Mouse (Mus musculus) erythroblast, adult 5-6 weeks (primary cell): ENCODE measurements around the gene Ttc32. TPM values are rescaled to one million over a fixed set of nuclear protein-coding genes. Genes with fewer than 3 reads are reported as not detected.

Experiments used
- ATAC-seq: replicated peaks from 2 replicates; pipeline ENCODE4 v1.8.0; 2016; ENCODE audit warnings: moderate number of reproducible peaks, mild to moderate bottlenecking, moderate TSS enrichment, inconsistent platforms; ENCODE audit not compliant: poor library complexity, low FRiP score, severe bottlenecking
- total RNA-seq, 2 experiments: library from RNA; stranded (forward) in 1 of 2; stranded (reverse) in 1 of 2; fragments of 150-400 nt in 1 of 2; fragments of 200-764, 138-1000 nt in 1 of 2; gene quantifications; 2 replicates each; pipeline versions ENCODE4 v1.2.3 to v1.2.4; 2015 to 2017; ENCODE audit warnings: low replicate concordance in 2 of 2

The Ttc32 gene
- total RNA-seq, 2 experiments from 2014 or later = 6.6 to 6.9 TPM

DNA sequence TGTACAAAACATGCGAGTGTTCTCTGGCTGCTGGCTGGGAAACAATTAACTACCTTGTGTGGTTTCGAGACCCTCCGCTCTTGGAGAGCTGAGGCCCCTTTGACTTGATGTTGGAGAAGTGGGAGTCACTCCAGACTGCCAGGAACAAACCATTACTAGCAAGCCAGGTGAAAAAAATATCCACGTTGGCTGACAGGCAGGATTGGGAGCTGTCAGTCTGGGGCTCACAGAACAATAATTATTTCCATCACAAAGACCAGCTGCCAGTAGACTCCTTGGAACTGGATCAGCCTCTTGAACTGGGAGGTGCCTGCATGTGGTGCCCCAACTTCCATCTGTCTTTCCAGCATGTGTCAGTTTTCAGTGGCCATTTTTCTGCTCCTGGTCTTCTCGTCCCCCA lies 12.5 kb downstream of the Ttc32 start:
- no peak for ATAC-seq

DNA sequence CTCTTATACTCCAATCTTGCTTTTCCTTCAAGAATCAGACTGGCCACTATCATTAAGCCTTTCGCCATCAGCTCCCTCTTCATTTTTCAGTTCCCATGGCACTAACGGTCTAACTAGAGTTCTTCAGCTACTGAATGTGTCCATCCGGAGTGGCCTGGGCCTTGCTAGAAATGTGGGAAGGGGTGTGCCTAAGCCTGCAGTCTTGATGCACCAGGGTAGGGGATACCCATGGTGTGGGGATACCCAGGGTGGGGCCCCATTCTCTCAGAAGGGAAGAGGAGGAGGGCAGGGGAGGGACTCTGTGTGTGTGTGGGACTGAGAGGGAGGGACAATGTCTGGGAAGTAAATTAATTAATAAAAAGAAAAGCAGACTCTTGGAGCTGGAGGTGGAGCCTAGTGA lies 13.0 kb downstream of the Ttc32 start:
- no peak for ATAC-seq

DNA sequence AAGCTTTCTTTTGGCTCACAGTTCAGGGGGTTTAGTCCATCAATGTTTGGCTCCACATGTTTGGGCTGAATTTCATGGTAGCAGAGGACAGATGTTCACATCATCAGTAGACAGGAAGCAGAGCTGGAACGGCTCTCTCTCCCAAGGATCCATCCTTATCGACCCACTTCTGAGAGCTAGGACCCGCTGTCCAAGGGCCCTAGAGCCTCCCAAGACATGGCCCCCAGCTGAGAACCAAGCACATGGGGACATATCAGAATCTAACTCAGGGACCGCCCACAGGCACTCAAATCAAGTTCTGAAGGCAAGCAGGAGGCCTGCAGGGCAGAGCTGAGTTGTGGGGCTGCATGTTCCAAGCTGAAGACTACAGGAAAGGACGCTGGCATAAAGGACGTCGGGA lies 14.9 kb downstream of the Ttc32 start:
- no peak for ATAC-seq

DNA sequence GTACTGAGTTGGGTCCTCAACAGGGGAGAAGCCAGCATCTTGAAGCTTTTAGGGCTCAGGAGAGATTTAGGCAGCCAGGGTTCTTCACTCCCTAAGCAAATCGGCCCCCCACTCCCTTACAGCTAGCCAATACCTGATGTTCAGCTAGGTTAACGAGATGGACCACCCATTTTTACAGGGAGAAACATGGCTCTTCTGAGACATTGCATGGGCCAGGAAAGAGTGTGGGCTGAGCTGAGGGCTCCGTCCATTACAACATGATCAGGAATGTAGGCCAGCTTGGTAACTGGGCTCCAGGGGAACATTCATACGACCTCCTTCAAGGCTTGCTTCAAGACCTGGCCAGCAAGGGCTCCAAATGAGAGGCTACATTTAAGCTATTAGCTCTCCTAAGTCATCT lies 16.9 kb downstream of the Ttc32 start:
- ATAC-seq = no peak

DNA sequence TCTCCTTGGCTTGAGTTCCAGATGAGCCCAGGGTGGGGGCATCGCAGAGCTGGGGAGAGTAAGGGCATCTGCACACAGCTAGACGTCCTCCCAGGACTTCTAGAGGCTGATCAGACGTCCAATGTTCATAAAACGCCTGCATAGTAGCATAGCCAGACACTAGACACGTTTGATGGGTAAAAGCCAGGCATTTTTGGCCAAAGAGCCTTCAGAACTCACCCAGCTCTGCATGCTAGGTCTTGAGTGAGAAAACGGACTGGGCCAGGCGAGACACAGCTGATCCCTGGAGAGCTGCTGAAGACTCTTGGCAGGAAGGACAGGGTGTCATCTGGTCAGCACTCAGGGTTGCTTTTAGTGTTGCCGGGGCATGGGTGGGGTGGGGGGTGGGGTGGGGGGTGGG lies 18.3 kb downstream of the Ttc32 start:
- ATAC-seq = no peak

DNA sequence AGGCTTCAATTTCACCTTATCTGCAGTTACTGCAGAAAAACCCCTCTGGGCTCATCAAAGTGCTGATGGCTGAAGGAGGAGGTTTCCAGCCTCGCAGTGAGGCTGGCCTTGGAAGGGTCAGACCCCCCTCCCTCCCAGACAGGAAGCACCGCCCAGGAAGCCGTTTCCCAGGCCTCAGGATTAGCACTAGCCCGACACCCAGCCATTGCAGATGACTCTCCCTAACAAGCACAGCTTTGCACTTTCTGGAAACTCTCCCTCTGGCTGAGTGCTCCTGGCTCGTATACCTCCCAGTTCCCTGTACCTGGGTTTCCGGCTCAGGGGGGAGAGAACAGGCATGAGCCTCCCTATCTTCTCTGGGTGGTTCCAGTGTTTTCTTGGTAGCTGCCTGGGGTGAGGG lies 21.0 kb downstream of the Ttc32 start:
- ATAC-seq = no peak

DNA sequence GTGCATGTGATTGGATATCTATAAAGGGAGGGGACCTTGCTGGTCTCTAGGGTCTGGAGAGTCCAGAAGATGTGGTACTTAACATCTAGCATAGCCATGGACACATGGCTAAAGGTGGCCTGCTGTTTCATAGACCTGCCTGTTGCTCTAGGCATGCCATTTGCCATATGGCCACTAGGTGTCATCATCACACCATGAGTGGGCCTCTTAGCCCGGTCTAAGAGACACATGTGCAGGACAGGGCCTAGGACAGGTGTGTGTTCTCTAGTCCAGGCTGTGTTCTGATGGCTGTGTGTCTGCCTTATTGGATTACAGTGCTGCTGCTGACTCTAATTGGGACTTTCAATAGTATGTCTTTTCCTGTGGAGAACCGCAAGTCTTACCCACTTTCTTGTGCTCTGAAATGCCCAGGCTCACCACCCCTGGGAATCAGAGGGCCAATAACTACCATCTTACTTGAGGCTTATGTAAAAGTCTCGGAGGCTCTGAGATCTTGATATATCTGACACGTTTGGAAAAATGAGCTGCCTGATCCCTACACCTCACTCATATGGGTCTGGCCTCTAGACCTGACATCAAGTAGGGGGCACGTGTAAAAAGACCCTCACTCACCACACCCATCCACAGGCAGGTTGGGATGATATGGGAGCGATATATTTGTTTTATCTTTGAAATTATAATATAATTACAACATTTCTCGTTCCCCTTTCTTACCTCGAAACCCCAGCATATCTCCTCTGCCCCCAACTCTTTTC lies 22.5 kb downstream of the Ttc32 start:
- peak; percentile 93 for ATAC-seq

DNA sequence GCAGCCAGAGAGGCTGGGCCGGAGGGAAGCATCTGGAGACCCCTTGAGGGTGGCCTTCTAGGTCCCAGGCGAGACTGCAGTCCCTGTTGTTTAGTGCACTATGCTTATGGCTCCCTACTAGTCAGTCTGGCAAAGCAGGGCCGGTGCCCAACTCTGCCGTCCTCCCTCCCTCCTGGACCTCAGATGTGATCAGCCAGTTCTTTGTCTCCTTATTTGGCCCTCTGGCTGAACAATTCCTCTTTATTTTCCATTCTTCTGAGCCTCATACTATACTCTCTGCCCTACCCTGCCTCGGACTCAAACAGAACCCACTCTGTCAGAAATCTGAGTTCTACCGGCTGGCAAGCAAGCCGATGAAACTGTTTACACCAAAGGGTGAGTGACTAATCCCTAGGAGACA lies 23.5 kb downstream of the Ttc32 start:
- no peak for ATAC-seq

DNA sequence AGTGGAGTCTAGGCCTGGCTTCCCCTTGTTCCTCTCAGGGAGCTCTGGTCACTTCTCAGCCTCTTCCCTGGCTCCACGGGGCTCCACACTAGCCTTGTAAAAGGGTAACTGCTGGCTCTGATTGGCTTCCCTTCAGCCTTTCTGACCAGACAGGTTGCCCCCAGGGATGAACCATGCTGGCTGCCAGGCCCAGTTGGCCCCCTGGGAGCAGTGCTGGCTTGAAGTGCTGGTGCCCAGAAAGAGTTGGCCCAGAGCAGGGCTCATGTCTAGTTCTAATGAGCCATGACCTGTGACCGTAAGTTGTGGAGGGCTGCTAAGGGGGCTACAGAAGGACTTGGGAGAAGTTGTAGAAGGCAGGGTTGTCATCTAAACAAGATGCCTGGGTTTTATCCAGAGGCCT lies 24.2 kb downstream of the Ttc32 start:
- no peak for ATAC-seq

DNA sequence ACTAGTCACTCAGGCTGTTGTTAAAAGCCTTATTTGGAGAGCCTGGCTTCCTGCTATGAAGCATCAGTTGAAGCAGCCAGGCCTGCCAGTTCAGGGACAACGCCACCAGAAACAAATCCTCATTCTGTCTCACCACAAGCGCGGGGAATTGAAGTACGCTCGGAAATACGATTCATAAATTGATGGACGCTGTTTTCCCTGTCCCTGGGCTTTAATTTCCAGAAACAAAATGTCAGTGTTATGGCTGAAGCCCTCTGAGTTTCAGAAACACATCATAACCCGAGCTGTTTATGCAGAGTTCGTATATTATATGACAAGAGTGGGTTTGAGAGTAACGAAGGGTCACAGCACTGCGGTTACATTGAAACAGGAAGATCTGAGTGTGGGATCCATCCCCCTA lies 25.5 kb downstream of the Ttc32 start:
- ATAC-seq = no peak

DNA sequence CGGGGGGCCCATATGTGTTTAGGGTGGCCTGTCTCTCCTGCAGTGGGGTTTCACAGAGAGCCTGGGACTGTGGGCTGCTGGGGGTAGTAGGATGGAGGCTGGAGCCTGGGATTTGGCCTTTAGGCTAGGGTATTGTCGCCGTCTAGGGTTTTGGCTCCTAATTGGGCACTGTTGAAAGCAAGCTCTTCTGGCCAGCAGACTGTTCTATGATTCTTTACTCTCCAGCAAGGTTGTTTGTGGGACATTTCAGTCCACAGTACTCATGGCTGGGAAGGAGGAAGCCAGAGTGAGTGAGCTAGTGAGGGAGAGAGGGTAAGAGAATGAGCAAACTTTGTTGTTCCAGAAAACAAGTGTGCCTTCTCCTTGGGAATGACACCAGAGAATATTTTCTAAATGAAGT lies 29.7 kb downstream of the Ttc32 start:
- no peak for ATAC-seq

DNA sequence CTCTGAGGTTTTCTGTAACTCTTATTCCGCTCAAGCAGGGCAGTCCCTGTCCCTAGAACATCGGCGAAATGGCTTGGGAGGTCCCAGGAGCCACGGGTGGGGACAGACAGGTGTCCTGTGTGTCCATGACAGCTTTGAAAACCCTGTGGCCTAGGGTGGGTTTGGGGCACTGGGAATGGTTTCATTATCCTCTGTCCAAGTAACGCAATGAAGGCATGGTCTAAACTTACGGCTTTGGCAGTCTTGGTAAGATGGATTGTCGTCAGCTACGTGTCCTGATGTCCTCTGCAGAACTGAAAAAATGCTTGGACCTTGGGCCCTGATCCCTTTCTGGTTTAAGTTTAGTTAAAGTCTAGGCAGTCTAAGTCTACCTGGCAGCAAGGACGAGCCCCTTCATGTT lies 30.2 kb downstream of the Ttc32 start:
- no peak for ATAC-seq

DNA sequence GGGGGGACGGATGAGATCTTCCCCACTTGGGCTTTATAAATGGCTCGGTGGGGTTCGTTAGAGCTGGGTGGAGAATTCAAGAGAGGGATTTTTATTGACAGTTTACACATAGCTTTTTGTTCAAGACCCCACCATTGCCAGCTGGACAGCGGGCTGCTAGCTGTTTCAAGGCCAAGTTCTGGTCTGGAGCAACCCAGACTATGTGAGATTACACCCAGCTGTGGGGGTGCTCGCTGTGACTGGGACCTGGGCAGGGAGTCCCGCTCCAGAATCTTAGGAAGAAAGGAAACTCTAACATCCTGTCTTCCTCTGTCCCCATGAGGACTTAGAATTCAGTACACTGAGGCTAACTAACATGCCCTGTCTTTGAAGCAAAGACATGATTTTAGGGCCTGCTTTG lies 33.8 kb downstream of the Ttc32 start:
- ATAC-seq = no peak

DNA sequence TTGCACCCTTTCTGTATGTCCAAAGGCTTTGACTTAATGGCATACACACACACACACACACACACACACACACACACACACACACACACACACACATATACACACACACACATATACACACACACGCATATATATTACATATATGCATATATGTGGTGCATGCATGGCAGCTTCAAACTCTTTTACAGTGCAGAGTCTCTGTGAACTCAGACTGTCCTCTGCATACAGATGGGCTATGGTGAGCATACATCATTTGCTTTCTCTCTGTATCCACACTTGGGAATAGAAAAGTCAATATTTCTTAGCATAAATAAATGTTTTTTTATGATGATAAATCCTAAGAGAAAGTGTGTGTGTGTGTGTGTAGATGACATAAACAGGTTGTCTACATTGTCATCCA lies 41.3 kb downstream of the Ttc32 start:
- no peak for ATAC-seq

DNA sequence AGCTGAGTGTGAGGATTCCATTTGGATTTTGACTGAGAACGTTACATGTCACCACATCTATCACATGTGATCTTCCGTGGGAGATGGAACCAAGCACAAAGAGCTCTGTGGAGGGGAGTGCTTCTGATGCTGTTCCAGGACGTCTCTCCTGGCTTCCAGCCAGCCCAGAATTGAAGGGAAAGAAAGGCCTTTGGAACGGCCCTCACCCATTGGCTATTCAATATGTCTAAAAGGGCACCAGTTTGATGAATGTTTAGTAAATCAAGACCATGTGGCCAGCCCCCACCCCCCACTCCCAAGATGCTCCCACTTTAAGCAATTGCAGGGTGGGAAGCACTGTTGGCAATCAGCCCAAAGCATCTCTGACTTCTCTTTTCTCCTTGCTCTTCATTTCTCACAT lies 41.7 kb downstream of the Ttc32 start:
- ATAC-seq = no peak

DNA sequence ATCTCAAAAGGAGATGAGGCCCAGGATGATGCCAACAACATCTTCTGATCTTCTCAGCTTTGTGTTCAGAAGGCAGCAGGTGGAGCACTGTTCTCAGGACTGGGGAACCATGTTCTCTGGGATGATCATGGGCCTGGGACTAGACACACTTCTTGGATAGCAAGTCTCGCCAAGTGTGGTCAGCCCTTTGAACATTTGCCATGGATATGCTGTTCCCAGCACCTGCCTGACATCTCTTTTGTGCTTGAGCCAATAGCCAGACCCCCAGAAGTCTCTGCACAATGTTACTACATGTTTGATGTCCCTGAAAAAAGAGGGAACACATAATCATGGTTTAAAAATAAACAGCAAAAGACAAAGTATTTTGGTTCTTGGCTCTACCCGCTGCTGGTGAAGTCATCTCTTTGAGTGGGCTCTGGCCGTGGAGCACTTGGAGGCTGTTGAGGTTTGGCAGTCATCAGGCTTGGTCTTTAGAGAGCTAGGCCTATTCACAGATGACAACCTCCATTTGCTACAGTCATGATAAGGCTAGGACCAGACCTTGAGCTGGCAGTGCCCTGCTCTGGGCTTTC lies 47.8 kb downstream of the Ttc32 start:
- ATAC-seq = no peak

DNA sequence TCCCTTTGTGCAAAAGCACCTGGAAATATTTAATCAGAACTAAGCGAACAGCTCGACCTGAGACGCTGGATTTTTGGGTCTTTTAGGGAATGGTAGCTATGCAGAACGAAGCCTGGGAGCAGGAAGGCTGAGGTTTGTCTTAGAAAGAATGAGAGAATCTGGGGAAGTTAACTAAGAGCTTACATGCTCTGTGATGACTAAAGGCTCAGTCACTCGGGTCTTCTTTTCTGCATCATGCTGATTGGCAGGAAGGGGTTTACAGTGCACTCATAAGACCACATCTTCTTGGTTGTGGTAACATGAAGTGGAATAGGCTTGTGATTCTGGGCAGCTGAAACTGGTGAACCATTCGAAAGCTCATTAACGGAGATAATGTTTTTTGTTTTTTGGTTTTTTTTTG lies 60.4 kb downstream of the Ttc32 start:
- ATAC-seq = no peak

Other genes with a start within 250 kb of the Ttc32 start
- gene Laptm4a, start 108.3 kb upstream of the Ttc32 start, total RNA-seq (2015; ENCODE audit: low replicate concordance) = 82.0 and 92.8 TPM in 2 replicates
- gene Laptm4a, start 108.3 kb upstream of the Ttc32 start, total RNA-seq (2017; ENCODE audit: low replicate concordance) = 120 and 147 TPM in 2 replicates
- not detected in 2 replicates for gene Matn3, start 82.1 kb upstream of the Ttc32 start, total RNA-seq (2015; ENCODE audit: low replicate concordance)
- gene Matn3, start 82.1 kb upstream of the Ttc32 start, total RNA-seq (2017; ENCODE audit: low replicate concordance) = not detected in 2 replicates
- gene Wdr35, start 56.1 kb upstream of the Ttc32 start, total RNA-seq (2015; ENCODE audit: low replicate concordance) = 2.9 TPM in 1 of 2 replicates, not detected in the other
- gene Wdr35, start 56.1 kb upstream of the Ttc32 start, total RNA-seq (2017; ENCODE audit: low replicate concordance) = 1.1 TPM in 2 replicates